Mouse (Mus musculus): ENCODE measurements around the gene Prrc2c. TPM values are rescaled to one million over a fixed set of nuclear protein-coding genes. Genes with fewer than 3 reads are reported as not detected.

The Prrc2c gene
- polyA plus RNA-seq, 1 experiment from 2014 or later = 84.0 TPM

DNA sequence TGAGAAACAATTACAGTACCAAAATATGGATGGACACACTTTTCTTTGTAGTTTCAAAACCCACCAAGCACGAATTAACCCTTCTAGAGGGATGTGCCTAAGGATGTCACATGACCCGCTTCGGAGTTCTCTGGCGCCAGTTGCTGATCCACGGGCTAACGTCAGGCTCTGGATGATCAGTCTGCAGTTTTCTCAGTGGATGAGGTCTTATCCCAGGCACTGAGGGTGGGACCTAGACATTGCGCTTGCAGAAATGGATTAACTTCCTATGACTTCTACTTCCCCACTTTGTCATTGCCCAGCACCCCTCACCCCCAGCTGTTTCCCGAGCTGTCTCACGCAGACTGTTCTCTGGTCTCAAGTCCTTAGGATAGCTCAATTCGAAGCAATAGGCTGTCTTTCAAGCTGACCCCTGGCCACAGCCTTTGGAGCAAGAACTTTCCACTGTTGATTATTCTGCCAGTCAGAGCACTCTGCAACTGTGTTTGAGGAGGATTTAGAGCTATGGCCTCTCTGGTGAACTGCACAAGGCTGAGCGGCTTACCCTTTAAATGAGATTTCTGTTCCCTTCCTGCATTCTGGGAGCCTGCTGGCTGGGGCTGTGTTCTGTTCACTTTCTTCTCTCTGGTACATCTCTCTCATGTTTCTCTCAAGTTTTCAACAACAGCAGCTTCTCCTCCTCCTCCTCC is 74.7 kb downstream of the Prrc2c start:
- H3K9ac ChIP-seq = peak overlapping the region; percentile 53; the same call in 1 of the 2 replicates
- no peaks in the 10 kb centered on the region for H3K27me3 ChIP-seq
- peak overlapping the region; percentile 44 for H3K4me3 ChIP-seq
- ATAC-seq (replicated peaks; ENCODE audit: insufficient number of reproducible peaks, insufficient read depth, low FRiP score, low read depth) = peak; percentile 63
- H3K4me1 ChIP-seq (replicated peaks) = peaks cover 5% of the 10 kb centered on the region
- no peaks in the 10 kb centered on the region for H3K9me3 ChIP-seq (replicated peaks)
- no peak overlapping the region for H3K27ac ChIP-seq
- H3K36me3 ChIP-seq = peaks cover 6% of the 10 kb centered on the region; the same call in 1 of the 2 replicates
- WGBS = 2% methylated on average over 11 of the region's 11 CpGs
- peak overlapping the region; percentile 71 for H3K4me2 ChIP-seq

DNA sequence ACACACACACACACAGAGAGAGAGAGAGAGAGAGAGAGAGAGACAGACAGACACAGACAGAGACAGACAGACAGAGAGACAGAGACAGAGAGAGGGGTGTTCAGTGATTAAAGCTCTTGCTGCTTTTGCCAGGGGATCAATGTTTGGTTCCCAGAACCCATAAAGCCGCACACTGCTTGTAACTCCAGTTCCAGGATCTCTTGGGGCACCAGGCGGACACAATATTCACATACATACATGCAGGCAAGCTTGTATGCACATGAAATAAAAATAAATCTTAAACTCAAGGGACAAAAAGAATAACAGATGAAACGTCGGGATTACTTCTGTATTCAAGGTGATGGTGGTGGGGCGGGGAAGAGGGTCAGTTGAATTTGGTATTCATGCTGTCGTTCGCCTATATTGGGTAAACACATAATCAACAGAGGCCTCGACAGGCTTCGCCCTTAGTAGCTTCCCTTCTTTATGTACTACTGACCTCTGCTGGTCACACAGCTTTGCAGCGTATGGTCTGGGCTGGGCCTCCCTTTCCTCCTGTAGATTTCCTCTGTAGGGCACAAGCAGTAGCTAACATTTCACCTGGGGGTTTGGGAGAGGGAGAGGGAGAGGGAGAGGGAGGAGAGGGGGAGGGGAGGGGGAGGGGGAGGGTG is 75.4 kb downstream of the Prrc2c start:
- Histone ChIP-seq H3K4me3 (no peak overlapping the region), H3K9ac (no peak overlapping the region), H3K27me3 (no peaks in the 10 kb centered on the region), H3K36me3 (no peaks in the 10 kb centered on the region), H3K4me1 (replicated peaks) (peaks cover 5% of the 10 kb centered on the region), H3K27ac (no peak overlapping the region), H3K4me2 (peak overlapping the region; percentile 71), H3K9me3 (replicated peaks) (no peaks in the 10 kb centered on the region)
- peak; percentile 95 for ATAC-seq (replicated peaks; ENCODE audit: insufficient number of reproducible peaks, insufficient read depth, low FRiP score, low read depth)
- WGBS = 12% methylated on average over 10 of the region's 10 CpGs

DNA sequence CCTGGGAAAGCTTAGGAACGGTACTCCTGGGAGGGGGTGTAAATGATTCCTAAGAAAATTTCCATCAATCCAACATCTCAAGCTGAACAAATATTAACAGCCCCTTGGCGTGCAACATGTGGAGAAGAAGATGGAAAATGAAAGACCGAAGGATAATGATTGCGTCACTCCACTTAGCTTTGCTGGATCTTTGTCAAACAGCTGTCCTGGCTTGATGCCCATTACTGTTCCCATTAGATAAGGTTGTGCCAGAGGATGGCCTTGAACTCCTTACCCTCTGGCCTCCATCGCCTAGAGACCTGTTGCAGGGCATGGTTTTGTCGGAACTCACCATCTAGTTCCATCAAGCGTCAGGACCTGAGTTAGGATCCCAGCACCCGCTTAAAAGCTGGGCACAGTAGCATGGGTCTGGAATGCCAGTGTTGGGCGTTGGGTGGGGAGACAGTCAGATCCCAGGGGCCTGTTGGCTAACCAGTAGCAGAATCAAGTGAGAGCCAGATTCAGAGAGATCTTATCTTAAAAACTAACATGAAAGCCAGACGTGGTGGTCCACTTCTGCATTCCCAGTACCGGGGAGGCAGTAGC is 80.0 kb downstream of the Prrc2c start:
- 68% methylated on average over 11 of the region's 11 CpGs for WGBS
- Histone ChIP-seq H3K27me3 (no peaks in the 10 kb centered on the region), H3K27ac (no peak overlapping the region), H3K9me3 (replicated peaks) (no peaks in the 10 kb centered on the region), H3K4me3 (no peak overlapping the region), H3K4me1 (replicated peaks) (no peaks in the 10 kb centered on the region), H3K9ac (no peak overlapping the region), H3K36me3 (no peaks in the 10 kb centered on the region), H3K4me2 (no peak overlapping the region)
- no peak for ATAC-seq (replicated peaks; ENCODE audit: insufficient number of reproducible peaks, insufficient read depth, low FRiP score, low read depth)

DNA sequence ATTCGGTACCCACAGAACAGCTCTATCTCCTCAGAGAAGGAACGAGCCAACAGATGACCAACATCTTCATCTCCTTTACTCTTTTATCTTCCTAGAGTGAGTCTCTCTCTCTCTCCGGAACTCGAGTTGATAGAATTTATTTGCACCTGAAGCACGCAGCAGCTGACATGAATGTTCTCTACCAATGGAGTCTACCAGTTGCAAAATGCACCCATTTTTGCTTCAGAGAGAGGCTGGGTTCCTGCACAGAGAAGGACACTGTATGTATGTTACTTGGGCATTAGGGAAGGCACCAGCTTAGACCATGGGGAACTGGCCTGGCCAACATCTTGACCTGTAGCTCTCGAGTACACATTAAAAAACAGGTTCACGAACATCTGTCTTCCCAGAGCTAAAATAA is 82.2 kb downstream of the Prrc2c start, which contains the start of gene Myocos:
Myocos (minus strand) TSS at position 101 of the 400 bp plus-strand sequence.
- Histone ChIP-seq H3K4me2 (no peak within 1 kb of the TSS), H3K36me3 (no peaks in the 10 kb centered on the region), H3K4me1 (replicated peaks) (no peaks in the 10 kb centered on the region), H3K27me3 (no peaks in the 10 kb centered on the region), H3K4me3 (no peak within 1 kb of the TSS), H3K27ac (no peak within 1 kb of the TSS), H3K9ac (no peak within 1 kb of the TSS), H3K9me3 (replicated peaks) (no peaks in the 10 kb centered on the region)
- 86% methylated on average over 7 of the region's 7 CpGs for WGBS
- no peak for ATAC-seq (replicated peaks; ENCODE audit: insufficient number of reproducible peaks, insufficient read depth, low FRiP score, low read depth)

DNA sequence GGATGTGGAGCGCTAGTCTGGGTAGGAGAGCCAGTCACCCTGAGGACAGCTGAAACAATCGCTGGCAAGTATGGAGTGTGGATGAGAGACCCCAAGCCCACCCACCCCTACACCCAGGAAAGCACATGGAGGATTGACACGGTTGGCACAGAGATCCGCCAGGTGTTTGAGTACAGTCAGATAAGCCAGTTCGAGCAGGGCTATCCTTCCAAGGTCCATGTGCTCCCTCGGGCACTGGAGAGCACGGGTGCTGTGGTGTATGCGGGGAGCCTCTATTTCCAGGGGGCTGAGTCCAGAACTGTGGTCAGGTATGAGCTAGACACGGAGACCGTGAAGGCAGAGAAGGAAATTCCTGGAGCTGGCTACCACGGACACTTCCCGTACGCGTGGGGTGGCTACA is 91.9 kb downstream of the Prrc2c start:
- H3K9ac ChIP-seq = no peak overlapping the region
- 85% methylated on average over 14 of the region's 14 CpGs for WGBS
- no peak overlapping the region for H3K27ac ChIP-seq
- ATAC-seq (replicated peaks; ENCODE audit: insufficient number of reproducible peaks, insufficient read depth, low FRiP score, low read depth) = no peak
- H3K36me3 ChIP-seq = no peaks in the 10 kb centered on the region
- H3K9me3 ChIP-seq (replicated peaks) = no peaks in the 10 kb centered on the region
- no peak overlapping the region for H3K4me3 ChIP-seq
- H3K4me1 ChIP-seq (replicated peaks) = no peaks in the 10 kb centered on the region
- H3K27me3 ChIP-seq = no peaks in the 10 kb centered on the region
- H3K4me2 ChIP-seq = no peak overlapping the region

DNA sequence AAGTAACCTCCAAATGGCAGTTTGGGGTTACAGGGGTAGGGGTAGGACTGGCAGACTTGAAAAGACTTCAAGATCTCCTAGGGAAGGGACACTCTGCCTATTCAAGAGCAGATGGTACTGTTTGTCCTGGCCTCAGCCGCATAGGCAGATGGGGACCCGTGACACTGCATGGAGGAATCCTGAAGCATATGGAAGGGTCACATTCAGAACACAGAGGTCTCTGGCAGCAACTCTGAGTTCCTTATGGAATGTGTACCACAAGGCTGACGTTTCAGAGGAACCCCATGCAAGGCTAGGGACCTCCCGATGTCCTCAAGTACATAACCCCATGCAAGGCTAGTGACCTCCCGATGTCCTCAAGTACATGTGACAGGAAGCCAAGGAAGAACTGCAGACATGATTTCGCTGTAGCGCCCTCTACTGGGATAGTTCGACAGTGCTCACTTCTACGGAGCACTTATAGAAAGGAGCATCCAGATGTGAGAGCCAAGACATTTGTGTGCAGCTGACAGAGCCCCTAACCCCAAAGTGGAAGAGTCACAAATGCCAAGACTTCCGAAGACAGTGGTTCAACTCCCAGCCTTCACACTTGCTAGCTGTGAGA is 94.2 kb downstream of the Prrc2c start:
- no peak overlapping the region for H3K4me3 ChIP-seq
- H3K36me3 ChIP-seq = no peaks in the 10 kb centered on the region
- H3K9me3 ChIP-seq (replicated peaks) = no peaks in the 10 kb centered on the region
- no peaks in the 10 kb centered on the region for H3K4me1 ChIP-seq (replicated peaks)
- H3K27ac ChIP-seq = no peak overlapping the region
- WGBS = 73% methylated on average over 10 of the region's 10 CpGs
- no peak overlapping the region for H3K4me2 ChIP-seq
- H3K9ac ChIP-seq = no peak overlapping the region
- no peak for ATAC-seq (replicated peaks; ENCODE audit: insufficient number of reproducible peaks, insufficient read depth, low FRiP score, low read depth)
- H3K27me3 ChIP-seq = no peaks in the 10 kb centered on the region

DNA sequence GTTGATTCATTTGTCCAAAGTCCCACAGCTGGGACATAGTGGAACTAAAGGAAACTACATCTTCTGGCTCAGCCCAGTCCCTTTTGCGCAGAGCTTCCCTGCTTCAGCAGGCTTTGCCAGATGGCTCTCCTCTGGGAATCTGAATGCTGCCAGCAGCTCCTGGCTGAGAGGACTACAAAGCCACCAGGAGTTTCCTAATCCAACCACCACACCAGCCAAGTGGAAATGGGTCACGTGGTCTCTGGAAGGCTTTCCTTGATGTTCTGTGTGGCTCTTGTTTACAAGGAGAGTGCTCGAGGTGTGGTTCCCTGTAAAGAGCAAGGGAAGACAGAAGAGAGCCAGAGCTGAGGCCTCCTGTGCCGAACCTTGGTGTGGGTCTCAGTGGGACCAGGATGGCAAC is 96.6 kb downstream of the Prrc2c start:
- no peak overlapping the region for H3K4me3 ChIP-seq
- WGBS = 35% methylated on average over 4 of the region's 4 CpGs

DNA sequence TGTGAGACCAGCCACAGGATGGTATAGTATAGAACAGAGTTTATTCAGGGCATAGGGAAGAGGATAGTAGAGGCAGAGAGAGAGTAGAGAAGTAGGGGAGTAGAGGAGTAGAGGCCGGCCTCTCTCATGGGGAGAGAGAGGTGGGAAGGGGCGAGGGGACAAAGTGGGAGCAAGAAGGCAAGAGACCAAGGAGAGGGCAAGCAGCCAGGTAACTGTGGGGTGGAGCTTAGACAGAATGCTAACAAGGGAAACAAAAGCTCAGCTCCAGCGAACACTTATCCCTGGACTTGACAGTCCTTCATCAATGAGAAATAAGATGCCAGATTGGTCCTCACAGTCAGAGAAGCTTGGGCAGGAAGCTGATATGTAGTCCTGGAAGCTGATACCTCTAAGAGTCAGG is 97.8 kb downstream of the Prrc2c start:
- ATAC-seq (replicated peaks; ENCODE audit: insufficient number of reproducible peaks, insufficient read depth, low FRiP score, low read depth) = no peak
- 86% methylated on average over 3 of the region's 3 CpGs for WGBS
- Histone ChIP-seq H3K9me3 (replicated peaks) (no peaks in the 10 kb centered on the region), H3K9ac (no peak overlapping the region), H3K27ac (no peak overlapping the region), H3K4me1 (replicated peaks) (no peaks in the 10 kb centered on the region), H3K36me3 (no peaks in the 10 kb centered on the region), H3K4me3 (no peak overlapping the region), H3K4me2 (no peak overlapping the region), H3K27me3 (no peaks in the 10 kb centered on the region)

More for the DNA sequence above, 96.6 kb downstream of the Prrc2c start:
- no peak overlapping the region for H3K4me2 ChIP-seq
- no peaks in the 10 kb centered on the region for H3K4me1 ChIP-seq (replicated peaks)
- H3K9me3 ChIP-seq (replicated peaks) = no peaks in the 10 kb centered on the region
- H3K27ac ChIP-seq = no peak overlapping the region
- H3K27me3 ChIP-seq = no peaks in the 10 kb centered on the region
- no peak overlapping the region for H3K9ac ChIP-seq
- no peaks in the 10 kb centered on the region for H3K36me3 ChIP-seq
- ATAC-seq (replicated peaks; ENCODE audit: insufficient number of reproducible peaks, insufficient read depth, low FRiP score, low read depth) = no peak

DNA sequence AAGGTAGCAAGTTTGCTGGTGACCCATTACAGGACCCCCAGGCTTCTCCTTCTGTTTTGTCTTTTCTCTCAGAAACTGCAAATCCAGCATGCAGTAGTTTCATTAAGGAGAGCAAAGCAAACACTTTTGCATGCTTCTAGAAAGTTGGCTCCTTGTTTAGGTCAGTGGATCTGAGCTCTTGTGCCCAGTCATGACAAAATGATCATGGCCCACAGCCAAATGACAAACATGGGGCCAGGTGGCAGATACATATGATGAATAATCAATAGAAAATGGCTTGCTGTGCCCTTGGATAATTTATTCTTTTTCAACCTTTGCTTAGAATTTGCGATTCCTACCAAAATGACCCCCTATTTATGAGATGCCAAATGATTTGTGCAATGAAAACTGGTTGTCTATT is 100.5 kb downstream of the Prrc2c start:
- H3K4me2 ChIP-seq = no peak overlapping the region
- no peak overlapping the region for H3K4me3 ChIP-seq
- ATAC-seq (replicated peaks; ENCODE audit: insufficient number of reproducible peaks, insufficient read depth, low FRiP score, low read depth) = no peak
- no peak overlapping the region for H3K9ac ChIP-seq
- no peaks in the 10 kb centered on the region for H3K36me3 ChIP-seq
- H3K4me1 ChIP-seq (replicated peaks) = no peaks in the 10 kb centered on the region
- no peak overlapping the region for H3K27ac ChIP-seq
- no peaks in the 10 kb centered on the region for H3K27me3 ChIP-seq
- no peaks in the 10 kb centered on the region for H3K9me3 ChIP-seq (replicated peaks)
- 89% methylated on average over 1 of the region's 1 CpGs for WGBS

DNA sequence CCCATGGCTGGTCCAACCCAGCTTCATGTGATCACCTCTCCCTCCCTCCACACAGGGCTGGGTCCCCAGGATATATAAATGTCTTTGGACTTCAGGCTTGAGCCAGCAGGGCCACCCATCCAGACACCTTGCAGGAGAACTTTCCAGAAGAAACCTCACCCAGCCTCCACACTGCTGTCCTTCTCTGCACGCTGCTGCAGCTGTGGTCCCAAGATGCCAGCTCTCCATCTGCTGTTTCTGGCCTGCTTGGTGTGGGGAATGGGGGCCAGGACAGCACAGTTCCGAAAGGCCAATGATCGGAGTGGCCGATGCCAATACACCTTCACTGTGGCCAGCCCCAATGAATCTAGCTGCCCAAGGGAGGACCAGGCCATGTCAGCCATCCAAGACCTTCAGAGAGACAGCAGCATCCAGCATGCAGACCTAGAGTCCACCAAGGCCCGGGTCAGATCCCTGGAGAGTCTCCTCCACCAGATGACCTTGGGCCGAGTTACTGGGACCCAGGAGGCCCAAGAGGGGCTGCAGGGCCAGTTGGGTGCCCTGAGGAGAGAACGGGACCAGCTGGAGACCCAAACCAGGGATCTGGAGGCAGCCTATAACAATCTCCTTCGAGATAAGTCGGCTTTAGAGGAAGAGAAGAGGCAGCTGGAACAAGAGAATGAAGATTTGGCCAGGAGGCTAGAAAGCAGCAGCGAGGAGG is 101.2 kb downstream of the Prrc2c start, which contains the start of gene Myoc:
Myoc (plus strand) TSS at position 105 of the 700 bp plus-strand sequence.
- Histone ChIP-seq H3K9me3 (replicated peaks) (no peaks in the 10 kb centered on the region), H3K27me3 (no peaks in the 10 kb centered on the region), H3K4me2 (no peak within 1 kb of the TSS), H3K4me3 (no peak within 1 kb of the TSS), H3K9ac (no peak within 1 kb of the TSS), H3K36me3 (no peaks in the 10 kb centered on the region), H3K4me1 (replicated peaks) (no peaks in the 10 kb centered on the region), H3K27ac (no peak within 1 kb of the TSS)
- WGBS = 75% methylated on average over 10 of the region's 10 CpGs
- ATAC-seq (replicated peaks; ENCODE audit: insufficient number of reproducible peaks, insufficient read depth, low FRiP score, low read depth) = no peak

DNA sequence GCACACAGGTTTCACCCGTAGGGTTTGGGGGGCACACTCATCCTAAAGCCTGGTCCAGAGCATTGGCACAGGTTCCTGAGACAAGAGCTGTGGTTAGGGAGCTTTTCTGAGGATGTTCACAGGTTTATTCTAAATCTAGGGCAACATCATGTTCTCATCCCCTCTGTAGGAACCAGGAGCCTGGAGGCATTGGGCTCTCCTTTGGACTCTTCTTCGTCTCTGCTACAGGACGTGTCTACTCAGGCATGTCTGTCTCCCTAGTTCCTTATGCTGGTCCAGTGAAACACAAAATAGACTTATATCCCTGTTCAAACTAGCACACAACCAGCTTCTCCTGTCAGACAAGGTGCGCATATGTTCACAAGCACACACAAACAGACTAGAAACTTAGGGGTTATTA is 101.8 kb downstream of the Prrc2c start:
- Histone ChIP-seq H3K4me3 (no peak overlapping the region), H3K9me3 (replicated peaks) (no peaks in the 10 kb centered on the region), H3K4me2 (no peak overlapping the region), H3K27ac (no peak overlapping the region), H3K9ac (no peak overlapping the region), H3K36me3 (no peaks in the 10 kb centered on the region), H3K27me3 (no peaks in the 10 kb centered on the region), H3K4me1 (replicated peaks) (no peaks in the 10 kb centered on the region)
- no peak for ATAC-seq (replicated peaks; ENCODE audit: insufficient number of reproducible peaks, insufficient read depth, low FRiP score, low read depth)
- 89% methylated on average over 4 of the region's 4 CpGs for WGBS

Data from heart, embryonic 15.5 days (tissue).